8 mouse cellular contexts compared by ENCODE assay signal in genomic region chr17:29033569-29034061, GRCm38 (mm10). TPM values are rescaled to one million over a fixed set of nuclear protein-coding genes. Genes with fewer than 3 reads are reported as not detected.
DNase-seq lines count a peak whose midpoint lies in the region; ATAC-seq and TF ChIP-seq lines count a peak whose summit lies in the region.

No protein-coding gene starts in this region.

- peaks cover 5% of the 10 kb centered on the region; the same call in 1 of the 2 replicates for H3K4me1 ChIP-seq in cortical plate, adult 2 months (ENCODE audit: control insufficient read depth, insufficient read depth, low read length)
- peaks cover 20% of the 10 kb centered on the region for H3K4me1 ChIP-seq in intestine, embryonic 16.5 days (ENCODE audit: control insufficient read depth, insufficient read depth, low read length)
- peaks cover 49% of the 10 kb centered on the region for H3K4me1 ChIP-seq in midbrain, embryonic 15.5 days

- TF ChIP-seq POLR2A in cortical plate, adult 2 months (IDR thresholded peaks at IDR 0.05; ENCODE audit: extremely low read depth, insufficient read depth, low read length), result no peak

- no peak for DNase-seq in layer of hippocampus, adult 2 months (ENCODE audit: low spot score in 2 of 2)
- DNase-seq in layer of hippocampus, adult 18-20 months (ENCODE audit: low spot score in 2 of 2), result no peak
- no peak for DNase-seq in urinary bladder, adult 18-20 months (ENCODE audit: low spot score in 2 of 2)
- DNase-seq in layer of hippocampus, postnatal 10 days (ENCODE audit: low spot score in 2 of 2), result no peak
- DNase-seq in thymus, postnatal 4 days, result no peak

- no peaks in the 10 kb centered on the region for H3K27me3 ChIP-seq in intestine, embryonic 16.5 days (replicated peaks; ENCODE audit: control insufficient read depth, insufficient read depth, low read length)
- H3K27me3 ChIP-seq in midbrain, embryonic 15.5 days (replicated peaks), result no peaks in the 10 kb centered on the region

- H3K27ac ChIP-seq in layer of hippocampus, adult 2 months, result peak overlapping the region; percentile 98
- no peak overlapping the region for H3K27ac ChIP-seq in cortical plate, adult 2 months (ENCODE audit: insufficient read depth, low read length)
- H3K27ac ChIP-seq in intestine, embryonic 16.5 days (ENCODE audit: low read length), result no peak overlapping the region; the same call in 1 of the 2 replicates
- H3K27ac ChIP-seq in midbrain, embryonic 15.5 days, result peak overlapping the region; percentile 93; the same call in 1 of the 2 replicates

- under 1% methylated on average over 6 of the region's 6 CpGs for WGBS in intestine, embryonic 16.5 days
- 0% methylated on average over 6 of the region's 6 CpGs for WGBS in midbrain, embryonic 15.5 days

- H3K4me3 ChIP-seq in layer of hippocampus, adult 2 months, result peak overlapping the region; percentile 95
- H3K4me3 ChIP-seq in cortical plate, adult 2 months (ENCODE audit: insufficient read depth, low read length), result peak overlapping the region; percentile 89
- peak overlapping the region; percentile 63 for H3K4me3 ChIP-seq in intestine, embryonic 16.5 days (ENCODE audit: low read length)
- H3K4me3 ChIP-seq in midbrain, embryonic 15.5 days, result peak overlapping the region; percentile 62

- TF ChIP-seq CTCF in layer of hippocampus, adult 2 months (conservative IDR thresholded peaks at IDR 0.05), result no peak
- TF ChIP-seq CTCF in cortical plate, adult 2 months (IDR thresholded peaks at IDR 0.05; ENCODE audit: extremely low read depth, insufficient read depth, low read length), result no peak

- peaks cover 13% of the 10 kb centered on the region for H3K36me3 ChIP-seq in intestine, embryonic 16.5 days (ENCODE audit: control insufficient read depth, insufficient read depth, low read length)
- H3K36me3 ChIP-seq in midbrain, embryonic 15.5 days (replicated peaks), result peaks cover 20% of the 10 kb centered on the region

- no peaks in the 10 kb centered on the region for H3K9me3 ChIP-seq in intestine, embryonic 16.5 days (ENCODE audit: control insufficient read depth, low read length)
- H3K9me3 ChIP-seq in midbrain, embryonic 15.5 days, result no peaks in the 10 kb centered on the region

- peak overlapping the region; percentile 88 for H3K4me2 ChIP-seq in intestine, embryonic 16.5 days (ENCODE audit: low read depth, low read length)
- peak overlapping the region; percentile 88 for H3K4me2 ChIP-seq in midbrain, embryonic 15.5 days

- ATAC-seq in intestine, embryonic 16.5 days, result no peak
- no peak for ATAC-seq in midbrain, embryonic 15.5 days (replicated peaks)

- H3K9ac ChIP-seq in intestine, embryonic 16.5 days (ENCODE audit: low read depth, low read length), result peak overlapping the region; percentile 91
- H3K9ac ChIP-seq in midbrain, embryonic 15.5 days, result peak overlapping the region; percentile 63

RNA-seq across cellular contexts. Expression of gene Srsf3, which starts 1.2 kb away (rescaled TPM):
- total RNA-seq in layer of hippocampus, adult 2 months (2021), result 100 to 1,000 TPM; 125 to 130 TPM
- total RNA-seq in layer of hippocampus, adult 18-20 months (2021), result 100 to 1,000 TPM; 136 to 144 TPM
- polyA plus RNA-seq in cortical plate, adult 2 months (2012; rRNA removed), result 107 and 110 TPM in 2 replicates
- polyA plus RNA-seq in intestine, embryonic 16.5 days (2015; fragmentation: Nextera tagmentation; extraction: Ambion mirVana), result 393 and 451 TPM in 2 replicates
- polyA plus RNA-seq in midbrain, embryonic 15.5 days (2015; fragmentation: Nextera tagmentation; extraction: Ambion mirVana), result 429 and 442 TPM in 2 replicates
- 100 to 1,000 TPM; 179 to 207 TPM for total RNA-seq in layer of hippocampus, postnatal 10 days (2021)

RNA-seq across cellular contexts. Expression of gene Stk38, which starts 25.8 kb away (rescaled TPM):
- 10 to 100 TPM; 50.4 to 65.6 TPM for total RNA-seq in layer of hippocampus, adult 2 months (2021)
- 10 to 100 TPM; 41.2 to 43.2 TPM for total RNA-seq in layer of hippocampus, adult 18-20 months (2021)
- 62.0 and 69.6 TPM in 2 replicates for polyA plus RNA-seq in cortical plate, adult 2 months (2012; rRNA removed)
- 98.3 and 104 TPM in 2 replicates for polyA plus RNA-seq in intestine, embryonic 16.5 days (2015; fragmentation: Nextera tagmentation; extraction: Ambion mirVana)
- 99.7 and 105 TPM in 2 replicates for polyA plus RNA-seq in midbrain, embryonic 15.5 days (2015; fragmentation: Nextera tagmentation; extraction: Ambion mirVana)
- total RNA-seq in layer of hippocampus, postnatal 10 days (2021), result 10 to 100 TPM; 55.9 to 63.8 TPM

RNA-seq across cellular contexts. Expression of gene Cdkn1a, which starts 57.2 kb away (rescaled TPM):
- 10 to 100 TPM in 1 of 2 experiments, 1 to 10 TPM in 1; 8.2 to 14.5 TPM for total RNA-seq in layer of hippocampus, adult 2 months (2021)
- total RNA-seq in layer of hippocampus, adult 18-20 months (2021), result 10 to 100 TPM; 21.3 to 24.7 TPM
- 15.5 and 17.7 TPM in 2 replicates for polyA plus RNA-seq in cortical plate, adult 2 months (2012; rRNA removed)
- polyA plus RNA-seq in intestine, embryonic 16.5 days (2015; fragmentation: Nextera tagmentation; extraction: Ambion mirVana), result 107 and 114 TPM in 2 replicates
- 97.7 and 99.9 TPM in 2 replicates for polyA plus RNA-seq in midbrain, embryonic 15.5 days (2015; fragmentation: Nextera tagmentation; extraction: Ambion mirVana)
- total RNA-seq in layer of hippocampus, postnatal 10 days (2021), result 10 to 100 TPM; 23.6 to 29.4 TPM

Comparison
In these comparisons a context has a peak if more than half of its experiments do, and no peak if none do; other contexts are left out.
1. H3K27ac ChIP-seq: peak in layer of hippocampus, adult 2 months (single experiment) and midbrain, embryonic 15.5 days (single experiment); none in cortical plate, adult 2 months (single experiment) and intestine, embryonic 16.5 days (single experiment).
2. Peak in every context shown above with its lines, with median percentiles within 50 percentile points of each other: H3K4me3 ChIP-seq.